Mouse (Mus musculus) ES-E14 (cell line): ENCODE results near the gene Tmem190. TPM values are rescaled to one million over a fixed set of nuclear protein-coding genes. Genes with fewer than 3 reads are reported as not detected.
"Not testable (repeated sequence)": the region's sequence is repeated elsewhere in the genome, so short reads cannot be mapped to it uniquely, and the experiment has no call there.

Experiments
- DNase-seq: peaks from one replicate; pipeline ENCODE4 v3.0.0-alpha.2; 2013; ENCODE audit warnings: low read depth, low spot score
- H3K27ac ChIP-seq: 2 replicates; pipeline ENCODE4 v1.5.1; 2012; ENCODE audit warnings: low read depth, mild to moderate bottlenecking, low read length, moderate library complexity, mixed read lengths; ENCODE audit not compliant: poor library complexity, insufficient read depth, severe bottlenecking
- H3K36me3 ChIP-seq: 2 replicates; pipeline ENCODE4 v1.6.1; 2012; ENCODE audit warnings: mild to moderate bottlenecking, low read length, moderate library complexity, mixed read lengths; ENCODE audit not compliant: control insufficient read depth, poor library complexity, insufficient read depth, severe bottlenecking
- H3K4me1 ChIP-seq, 2 experiments: fragments of 150-350 bp in 1 of 2; sonication (generic) in 1 of 2; 2 replicates each; pipeline ENCODE4 v1.6.1; 2012; ENCODE audit warnings: low read length in 2 of 2, mild to moderate bottlenecking in 1 of 2, mixed read lengths in 1 of 2; ENCODE audit not compliant: control insufficient read depth in 2 of 2, insufficient read depth in 2 of 2, poor library complexity in 1 of 2
- H3K4me3 ChIP-seq, 2 experiments: fragments of 150-350 bp in 1 of 2; sonication (generic) in 1 of 2; 2 replicates each; pipeline ENCODE4 v1.5.1; 2012; ENCODE audit warnings: low read length in 2 of 2, low read depth in 1 of 2, mild to moderate bottlenecking in 1 of 2, mixed read lengths in 1 of 2; ENCODE audit not compliant: insufficient read depth in 1 of 2, poor library complexity in 1 of 2, severe bottlenecking in 1 of 2
- H3K9ac ChIP-seq: 2 replicates; pipeline ENCODE4 v1.6.1; 2012; ENCODE audit warnings: low read depth, mild to moderate bottlenecking, low read length, mixed read lengths; ENCODE audit not compliant: poor library complexity, insufficient read depth, severe bottlenecking
- H3K9me3 ChIP-seq: fragments of 150-350 bp; sonication (generic); 2 replicates; pipeline ENCODE4 v1.6.1; 2012; ENCODE audit warnings: low read depth, mild to moderate bottlenecking, low read length; ENCODE audit not compliant: control insufficient read depth, insufficient read depth
- CHD2 ChIP-seq: IDR thresholded peaks from 2 replicates; pipeline ENCODE4 v1.6.1; 2014; ENCODE audit warnings: mild to moderate bottlenecking, low read depth, low read length, inconsistent platforms
- HCFC1 ChIP-seq: IDR thresholded peaks from 2 replicates; pipeline ENCODE4 v1.6.1; 2012; ENCODE audit warnings: low read length, inconsistent platforms, borderline replicate concordance; ENCODE audit not compliant: insufficient read depth
- MAFK ChIP-seq: IDR thresholded peaks from 2 replicates; pipeline ENCODE4 v1.6.1; 2014; ENCODE audit warnings: mild to moderate bottlenecking, low read depth, low read length, inconsistent platforms; ENCODE audit not compliant: insufficient read depth
- ZC3H11A ChIP-seq: IDR thresholded peaks from 2 replicates; pipeline ENCODE4 v1.6.1; 2012; ENCODE audit warnings: low read depth, mild to moderate bottlenecking, inconsistent platforms, low read length, borderline replicate concordance
- ZNF384 ChIP-seq: IDR thresholded peaks from 2 replicates; pipeline ENCODE4 v1.6.1; 2012; ENCODE audit warnings: low read depth, low read length, inconsistent platforms
- in situ Hi-C, 2 experiments: fragments of 600-800 bp; cut with MboI; formaldehyde crosslinking; loops; one replicate each; pipeline ENCODE4 v1.15.1; 2025; ENCODE audit warnings: low sequenced_read_pairs in 2 of 2, inconsistent platforms in 1 of 2; ENCODE audit not compliant: unreplicated experiment in 2 of 2
- total RNA-seq: library from RNA; depleted of rRNA; stranded (reverse); fragments of 300-350 nt; gene quantifications from 2 replicates; pipeline ENCODE4 v1.2.3, GENCODE M21; 2012

Tmem190 gene
- total RNA-seq, 1 experiment, result not detected

- TF ChIP-seq ZC3H11A (no peak), HCFC1 (no peak)
- in situ Hi-C loops, result no loop called here
- Histone ChIP-seq H3K36me3 (peaks cover 36% of the 10 kb centered on the region), H3K27ac (peak overlapping the region; percentile 94; the same call in 1 of the 2 replicates), H3K4me3 (peak overlapping the region; percentile 84 to 99), H3K9me3 (no peaks in the 10 kb centered on the region), H3K9ac (peak overlapping the region; percentile 100), H3K4me1 (peaks cover 0 to 6% of the 10 kb centered on the region in 2 experiments; a peak in 1 of 4 replicates)
- no peak for DNase-seq
Measured at GRCm38 (mm10) chr7:4793674-4794073, 10.9 kb downstream of the Tmem190 start.

- H3K36me3 ChIP-seq, result peaks cover 36% of the 10 kb centered on the region
- no peak for TF ChIP-seq HCFC1
- no peak for TF ChIP-seq ZC3H11A
- no peak for TF ChIP-seq MAFK
- TF ChIP-seq CHD2, result no peak
- no peak for TF ChIP-seq ZNF384
- in situ Hi-C loops, result no loop called here
- no peak for DNase-seq
- H3K4me3 ChIP-seq, result peak overlapping the region; percentile 84 to 99
- H3K9ac ChIP-seq, result peak overlapping the region; percentile 100
- H3K9me3 ChIP-seq, result no peaks in the 10 kb centered on the region
- peaks cover 0 to 5% of the 10 kb centered on the region in 2 experiments; a peak in 1 of 4 replicates for H3K4me1 ChIP-seq
- H3K27ac ChIP-seq, result no peak overlapping the region; the same call in 1 of the 2 replicates
Measured at GRCm38 (mm10) chr7:4794631-4795168, 12.0 kb downstream of the Tmem190 start.

GRCm38 (mm10) chr7:4795767-4796433 lies 13.2 kb downstream of the Tmem190 start:
- Histone ChIP-seq H3K27ac (no peak overlapping the region), H3K4me3 (no peak overlapping the region), H3K4me1 (no peaks in the 10 kb centered on the region), H3K36me3 (peaks cover 36% of the 10 kb centered on the region), H3K9me3 (no peaks in the 10 kb centered on the region), H3K9ac (no peak overlapping the region; the same call in 1 of the 2 replicates)
- DNase-seq, result no peak
- in situ Hi-C loops, result no loop called here
- TF ChIP-seq ZC3H11A, result no peak; the same call in 1 of the 2 replicates
- TF ChIP-seq CHD2, result no peak
- no peak for TF ChIP-seq MAFK
- no peak for TF ChIP-seq ZNF384
- TF ChIP-seq HCFC1, result no peak

- no peak overlapping the region for H3K4me3 ChIP-seq
- in situ Hi-C loops, result no loop called here
- H3K9ac ChIP-seq, result no peak overlapping the region
- H3K27ac ChIP-seq, result no peak overlapping the region
- no peaks in the 10 kb centered on the region for H3K9me3 ChIP-seq
- DNase-seq, result no peak
- H3K4me1 ChIP-seq, result no peaks in the 10 kb centered on the region
- peaks cover 11% of the 10 kb centered on the region for H3K36me3 ChIP-seq
- no peak for TF ChIP-seq ZC3H11A
- TF ChIP-seq MAFK, result no peak
- no peak for TF ChIP-seq CHD2
- no peak for TF ChIP-seq ZNF384
- TF ChIP-seq HCFC1, result no peak
Measured at GRCm38 (mm10) chr7:4802247-4802646, 19.5 kb downstream of the Tmem190 start.

GRCm38 (mm10) chr7:4806716-4807115 lies 24.0 kb downstream of the Tmem190 start:
- no peak overlapping the region for H3K27ac ChIP-seq
- H3K9ac ChIP-seq, result no peak overlapping the region
- H3K36me3 ChIP-seq, result peaks cover 44% of the 10 kb centered on the region
- no peak for TF ChIP-seq HCFC1
- peak; percentile 27; the same call in 1 of the 2 replicates for TF ChIP-seq ZC3H11A
- TF ChIP-seq CHD2, result no peak
- no peak for TF ChIP-seq MAFK
- peak; percentile 50; the same call in 1 of the 2 replicates for TF ChIP-seq ZNF384
- H3K9me3 ChIP-seq, result no peaks in the 10 kb centered on the region
- H3K4me1 ChIP-seq, result peaks cover 2 to 5% of the 10 kb centered on the region in 2 experiments; a peak in 1 of 4 replicates
- no peak overlapping the region for H3K4me3 ChIP-seq
- no peak for DNase-seq
- in situ Hi-C loops, result no loop called here

DNA sequence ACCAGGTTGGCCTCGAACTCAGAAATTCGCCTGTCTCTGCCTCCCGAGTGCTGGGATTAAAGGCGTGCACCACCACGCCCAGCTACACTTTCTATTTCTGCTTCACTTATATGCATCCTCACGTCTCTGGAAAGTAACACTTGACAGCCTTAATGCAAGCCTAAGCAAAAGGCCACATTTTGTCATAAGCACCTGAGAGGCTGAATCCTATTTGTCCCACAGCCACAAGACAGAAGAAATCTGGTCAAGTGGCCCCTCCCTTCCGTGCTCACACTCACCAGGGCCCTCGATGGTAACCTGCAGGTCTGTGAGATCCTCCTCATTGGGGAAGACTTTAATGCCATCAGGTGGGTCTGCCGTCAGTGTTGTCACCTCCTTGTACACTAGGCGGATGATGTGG lies 28.4 kb downstream of the Tmem190 start:
- H3K9ac ChIP-seq, result peak overlapping the region; percentile 94
- 0 out of 2 replicates have a peak overlapping the region, but pooled peaks have one; percentile 89 for H3K27ac ChIP-seq
- H3K36me3 ChIP-seq, result peaks cover 37% of the 10 kb centered on the region
- H3K4me3 ChIP-seq, result peak overlapping the region; percentile 97 to 98
- DNase-seq, H3K4me1 ChIP-seq, H3K9me3 ChIP-seq, in situ Hi-C loops: not testable (repeated sequence)
